Mouse (Mus musculus): Measurements from ENCODE around the gene Slc6a21. TPM values are rescaled to one million over a fixed set of nuclear protein-coding genes. Genes with fewer than 3 reads are reported as not detected.

Slc6a21 gene
- polyA plus RNA-seq, 1 experiment from 2014 or later, result not detected

GRCm38 (mm10) chr7:45232716-45233465, 44.4 kb upstream of the Slc6a21 start:
- no peak overlapping the region for H3K4me3 ChIP-seq (ENCODE audit: low read depth, low read length)
- H3K9me3 ChIP-seq (ENCODE audit: control insufficient read depth, low read length), result no peaks in the 10 kb centered on the region
- H3K36me3 ChIP-seq (ENCODE audit: control insufficient read depth, insufficient read depth, low read length), result no peaks in the 10 kb centered on the region; the same call in 1 of the 2 replicates
- H3K4me2 ChIP-seq (replicated peaks; ENCODE audit: low read depth), result no peak overlapping the region
- DNase-seq (ENCODE audit: low spot score) (peak; percentile 10), ATAC-seq (ENCODE audit: low FRiP score, low TSS enrichment) (no peak)
- no peak overlapping the region for H3K9ac ChIP-seq (ENCODE audit: low read length)
- TF ChIP-seq CTCF (IDR thresholded peaks at IDR 0.05; ENCODE audit: low read depth), result no peak
- no peak overlapping the region for H3K27ac ChIP-seq (replicated peaks)
- WGBS, result 67% methylated on average over 13 of the region's 13 CpGs
- peaks cover 9% of the 10 kb centered on the region; the same call in 1 of the 2 replicates for H3K4me1 ChIP-seq (replicated peaks; ENCODE audit: control insufficient read depth, insufficient read depth)
- no peaks in the 10 kb centered on the region for H3K27me3 ChIP-seq (ENCODE audit: control insufficient read depth, insufficient read depth, low read length)

GRCm38 (mm10) chr7:45233580-45234332, 43.6 kb upstream of the Slc6a21 start:
- 40% methylated on average over 20 of the region's 20 CpGs for WGBS
- Histone ChIP-seq H3K4me3 (ENCODE audit: low read depth, low read length) (0 out of 2 replicates have a peak overlapping the region, but pooled peaks have one; percentile 2), H3K4me1 (replicated peaks; ENCODE audit: control insufficient read depth, insufficient read depth) (peaks cover 9% of the 10 kb centered on the region; the same call in 1 of the 2 replicates), H3K9ac (ENCODE audit: low read length) (0 out of 2 replicates have a peak overlapping the region, but pooled peaks have one; percentile 1), H3K4me2 (replicated peaks; ENCODE audit: low read depth) (peak overlapping the region; percentile 51), H3K9me3 (ENCODE audit: control insufficient read depth, low read length) (no peaks in the 10 kb centered on the region), H3K27me3 (ENCODE audit: control insufficient read depth, insufficient read depth, low read length) (0 out of 2 replicates have a peak, but pooled peaks cover 2% of the 10 kb centered on the region), H3K36me3 (ENCODE audit: control insufficient read depth, insufficient read depth, low read length) (no peaks in the 10 kb centered on the region; the same call in 1 of the 2 replicates), H3K27ac (replicated peaks) (peak overlapping the region; percentile 4; the same call in 1 of the 2 replicates)
- DNase-seq (ENCODE audit: low spot score), result no peak
- TF ChIP-seq CTCF (IDR thresholded peaks at IDR 0.05; ENCODE audit: low read depth) (no peak), EP300 (optimal IDR thresholded peaks at IDR 0.05) (no peak)
- ATAC-seq (ENCODE audit: low FRiP score, low TSS enrichment), result no peak

GRCm38 (mm10) chr7:45234333-45234841, 42.9 kb upstream of the Slc6a21 start:
- H3K36me3 ChIP-seq (ENCODE audit: control insufficient read depth, insufficient read depth, low read length), result no peaks in the 10 kb centered on the region; the same call in 1 of the 2 replicates
- ATAC-seq (ENCODE audit: low FRiP score, low TSS enrichment) (peak; percentile 50; the same call in 1 of the 2 replicates), DNase-seq (ENCODE audit: low spot score) (peak; percentile 67)
- TF ChIP-seq EP300 (optimal IDR thresholded peaks at IDR 0.05), result no peak
- peak; percentile 26; the same call in 1 of the 2 replicates for TF ChIP-seq CTCF (IDR thresholded peaks at IDR 0.05; ENCODE audit: low read depth)
- H3K9ac ChIP-seq (ENCODE audit: low read length), result 0 out of 2 replicates have a peak overlapping the region, but pooled peaks have one; percentile 1
- H3K4me1 ChIP-seq (replicated peaks; ENCODE audit: control insufficient read depth, insufficient read depth), result peaks cover 9% of the 10 kb centered on the region; the same call in 1 of the 2 replicates
- H3K27ac ChIP-seq (replicated peaks), result peak overlapping the region; percentile 30; the same call in 1 of the 2 replicates
- H3K27me3 ChIP-seq (ENCODE audit: control insufficient read depth, insufficient read depth, low read length), result 0 out of 2 replicates have a peak, but pooled peaks cover 2% of the 10 kb centered on the region
- peak overlapping the region; percentile 24; the same call in 1 of the 2 replicates for H3K4me3 ChIP-seq (ENCODE audit: low read depth, low read length)
- WGBS, result 15% methylated on average over 29 of the region's 29 CpGs
- H3K4me2 ChIP-seq (replicated peaks; ENCODE audit: low read depth), result peak overlapping the region; percentile 51
- H3K9me3 ChIP-seq (ENCODE audit: control insufficient read depth, low read length), result no peaks in the 10 kb centered on the region

GRCm38 (mm10) chr7:45234922-45235571, 42.3 kb upstream of the Slc6a21 start:
- peak; percentile 67 for ATAC-seq (ENCODE audit: low FRiP score, low TSS enrichment)
- Histone ChIP-seq H3K27me3 (ENCODE audit: control insufficient read depth, insufficient read depth, low read length) (0 out of 2 replicates have a peak, but pooled peaks cover 2% of the 10 kb centered on the region), H3K36me3 (ENCODE audit: control insufficient read depth, insufficient read depth, low read length) (no peaks in the 10 kb centered on the region; the same call in 1 of the 2 replicates), H3K9ac (ENCODE audit: low read length) (no peak overlapping the region), H3K4me3 (ENCODE audit: low read depth, low read length) (peak overlapping the region; percentile 24; the same call in 1 of the 2 replicates), H3K4me1 (replicated peaks; ENCODE audit: control insufficient read depth, insufficient read depth) (peaks cover 9% of the 10 kb centered on the region; the same call in 1 of the 2 replicates), H3K4me2 (replicated peaks; ENCODE audit: low read depth) (peak overlapping the region; percentile 51), H3K9me3 (ENCODE audit: control insufficient read depth, low read length) (no peaks in the 10 kb centered on the region), H3K27ac (replicated peaks) (peak overlapping the region; percentile 30; the same call in 1 of the 2 replicates)
- WGBS, result 8% methylated on average over 21 of the region's 21 CpGs
- TF ChIP-seq CTCF (IDR thresholded peaks at IDR 0.05; ENCODE audit: low read depth), result peak; percentile 31
- no peak for TF ChIP-seq EP300 (optimal IDR thresholded peaks at IDR 0.05)
- DNase-seq (ENCODE audit: low spot score), result peak; percentile 56

DNA sequence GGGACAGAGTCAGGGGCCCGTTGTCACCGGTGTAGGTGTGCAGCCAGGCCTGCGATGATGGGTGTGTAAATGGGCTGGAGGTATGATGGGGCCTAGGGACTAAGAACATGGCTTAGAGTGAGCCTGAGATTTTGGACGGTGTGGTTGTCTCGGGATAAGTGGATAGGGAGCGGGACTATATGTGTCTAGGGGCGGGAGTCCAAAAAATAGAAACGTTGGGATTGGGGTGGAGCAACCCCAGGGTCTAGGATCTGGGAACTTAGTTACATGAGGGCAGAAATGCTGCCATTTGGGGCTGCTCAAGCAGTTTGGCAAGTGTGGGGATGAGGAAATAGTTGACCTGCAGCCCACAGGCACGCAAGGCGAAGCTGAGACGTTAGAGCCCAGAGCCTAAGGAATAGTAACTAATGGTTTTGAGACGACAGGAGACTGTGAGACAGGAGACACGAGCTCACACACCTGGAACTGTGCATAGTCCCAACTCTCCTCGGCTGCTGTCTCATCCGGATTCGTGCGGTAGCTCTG, 41.6 kb upstream of the Slc6a21 start:
- H3K9ac ChIP-seq (ENCODE audit: low read length), result no peak overlapping the region

More for the DNA sequence above, 41.6 kb upstream of the Slc6a21 start:
- H3K4me3 ChIP-seq (ENCODE audit: low read depth, low read length), result peak overlapping the region; percentile 24; the same call in 1 of the 2 replicates
- DNase-seq (ENCODE audit: low spot score) (no peak), ATAC-seq (ENCODE audit: low FRiP score, low TSS enrichment) (no peak)
- 0 out of 2 replicates have a peak, but pooled peaks cover 2% of the 10 kb centered on the region for H3K27me3 ChIP-seq (ENCODE audit: control insufficient read depth, insufficient read depth, low read length)
- TF ChIP-seq EP300 (optimal IDR thresholded peaks at IDR 0.05) (no peak), CTCF (IDR thresholded peaks at IDR 0.05; ENCODE audit: low read depth) (no peak)
- WGBS, result 42% methylated on average over 17 of the region's 17 CpGs
- no peaks in the 10 kb centered on the region; the same call in 1 of the 2 replicates for H3K36me3 ChIP-seq (ENCODE audit: control insufficient read depth, insufficient read depth, low read length)
- H3K4me1 ChIP-seq (replicated peaks; ENCODE audit: control insufficient read depth, insufficient read depth), result peaks cover 9% of the 10 kb centered on the region; the same call in 1 of the 2 replicates
- no peaks in the 10 kb centered on the region for H3K9me3 ChIP-seq (ENCODE audit: control insufficient read depth, low read length)
- no peak overlapping the region for H3K27ac ChIP-seq (replicated peaks)
- H3K4me2 ChIP-seq (replicated peaks; ENCODE audit: low read depth), result peak overlapping the region; percentile 51

Data from stomach, postnatal 0 days (tissue).